Mouse (Mus musculus): ENCODE results near the gene Hist1h2bl. TPM values are rescaled to one million over a fixed set of nuclear protein-coding genes. Genes with fewer than 3 reads are reported as not detected.

Gene Hist1h2bl
- polyA plus RNA-seq (2012; fragmentation: generic; extraction: Trizol): 10 to 100 TPM in 1 of 2 experiments, 1 to 10 TPM in 1; 3.1 to 18.5 TPM

DNA sequence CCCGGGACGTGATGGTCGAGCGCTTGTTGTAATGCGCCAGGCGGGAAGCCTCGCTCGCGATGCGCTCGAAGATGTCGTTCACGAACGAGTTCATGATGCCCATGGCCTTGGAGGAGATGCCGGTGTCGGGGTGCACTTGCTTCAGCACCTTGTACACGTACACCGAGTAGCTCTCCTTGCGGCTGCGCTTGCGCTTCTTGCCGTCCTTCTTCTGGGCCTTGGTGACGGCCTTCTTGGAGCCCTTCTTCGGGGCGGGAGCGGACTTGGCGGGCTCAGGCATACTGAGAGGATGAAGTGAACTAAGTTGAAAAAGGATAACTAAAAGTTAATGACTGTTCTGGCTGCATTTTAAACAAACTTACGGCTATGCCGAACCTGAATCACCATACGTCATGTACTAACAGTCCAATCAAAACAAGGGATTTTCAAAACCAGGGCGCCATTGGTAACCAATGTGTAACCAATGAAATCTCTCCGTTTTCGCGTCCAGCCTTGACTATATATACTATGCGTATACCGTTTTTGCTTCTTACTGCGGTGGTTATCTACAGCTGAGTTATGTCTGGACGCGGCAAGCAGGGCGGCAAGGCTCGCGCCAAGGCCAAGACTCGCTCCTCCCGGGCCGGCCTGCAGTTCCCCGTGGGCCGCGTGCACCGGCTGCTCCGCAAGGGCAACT is at the start of gene Hist1h2bl, which contains the start of gene Hist1h2ai:
Gene Hist1h2bl, minus strand, starts transcription at position 280 of the 676 bp plus-strand sequence.
Gene Hist1h2ai, plus strand, starts transcription at position 559 of the 676 bp plus-strand sequence.

DNA sequence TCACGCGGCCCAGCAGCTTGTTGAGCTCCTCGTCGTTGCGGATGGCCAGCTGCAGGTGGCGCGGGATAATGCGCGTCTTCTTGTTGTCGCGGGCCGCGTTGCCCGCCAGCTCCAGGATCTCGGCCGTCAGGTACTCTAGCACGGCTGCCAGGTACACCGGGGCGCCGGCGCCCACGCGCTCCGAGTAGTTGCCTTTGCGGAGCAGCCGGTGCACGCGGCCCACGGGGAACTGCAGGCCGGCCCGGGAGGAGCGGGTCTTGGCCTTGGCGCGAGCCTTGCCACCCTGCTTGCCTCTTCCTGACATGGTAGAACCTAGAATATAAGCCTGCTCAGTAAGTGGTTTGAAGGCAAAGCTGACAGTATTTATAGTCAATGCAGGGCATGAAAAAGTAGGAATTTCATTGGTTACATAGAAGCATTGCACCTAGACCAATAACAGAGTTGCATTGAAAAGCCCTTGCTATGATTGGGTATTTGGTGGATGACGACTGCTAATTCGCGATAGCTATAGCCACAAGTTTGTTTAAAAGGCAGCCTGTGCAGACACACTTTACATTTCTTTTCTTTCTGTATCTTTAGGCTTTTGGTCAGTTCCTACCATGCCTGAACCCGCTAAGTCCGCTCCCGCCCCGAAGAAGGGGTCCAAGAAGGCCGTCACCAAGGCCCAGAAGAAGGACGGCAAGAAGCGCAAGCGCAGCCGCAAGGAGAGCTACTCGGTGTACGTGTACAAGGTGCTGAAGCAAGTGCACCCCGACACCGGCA is 37.8 kb upstream of the Hist1h2bl start, which contains the start of the genes Hist1h2ak and Hist1h2bn:
Gene Hist1h2ak, minus strand, starts transcription at position 304 of the 762 bp plus-strand sequence.
Gene Hist1h2bn, plus strand, starts transcription at position 600 of the 762 bp plus-strand sequence.

DNA sequence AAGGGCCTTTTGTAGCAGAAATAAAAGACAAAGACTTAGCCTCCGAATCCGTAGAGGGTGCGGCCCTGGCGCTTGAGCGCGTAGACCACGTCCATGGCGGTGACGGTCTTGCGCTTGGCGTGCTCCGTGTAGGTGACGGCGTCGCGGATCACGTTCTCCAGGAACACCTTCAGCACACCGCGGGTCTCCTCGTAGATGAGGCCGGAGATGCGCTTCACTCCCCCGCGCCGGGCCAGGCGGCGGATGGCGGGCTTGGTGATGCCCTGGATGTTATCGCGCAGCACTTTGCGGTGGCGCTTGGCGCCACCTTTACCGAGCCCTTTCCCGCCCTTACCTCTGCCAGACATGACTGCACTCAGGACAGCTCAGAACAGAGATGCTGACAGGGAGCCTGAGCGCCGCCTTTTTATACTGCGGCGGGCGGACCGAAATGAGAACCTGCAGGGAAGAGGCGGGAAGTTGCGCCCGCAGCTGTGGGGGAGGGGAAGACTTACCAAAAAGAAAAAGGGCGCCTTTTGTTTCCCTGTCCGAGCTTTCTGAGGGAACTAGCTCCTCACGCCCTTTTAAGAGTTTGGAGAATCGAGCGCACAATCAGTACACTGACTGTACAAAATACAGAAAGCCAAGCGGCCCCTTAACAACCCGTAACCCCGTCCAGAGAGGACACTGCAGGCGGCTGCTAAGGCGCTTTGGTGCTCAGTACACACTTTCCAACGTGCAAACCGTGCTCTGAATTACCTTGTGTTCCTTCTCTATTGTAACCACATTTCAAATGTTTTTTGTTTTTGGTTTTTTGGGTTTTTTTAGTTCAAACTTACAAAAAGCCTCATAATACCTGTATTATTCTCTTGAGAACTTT is 34.4 kb upstream of the Hist1h2bl start, which contains the start of gene Hist1h4k:
Gene Hist1h4k, minus strand, starts transcription at position 347 of the 859 bp plus-strand sequence.

DNA sequence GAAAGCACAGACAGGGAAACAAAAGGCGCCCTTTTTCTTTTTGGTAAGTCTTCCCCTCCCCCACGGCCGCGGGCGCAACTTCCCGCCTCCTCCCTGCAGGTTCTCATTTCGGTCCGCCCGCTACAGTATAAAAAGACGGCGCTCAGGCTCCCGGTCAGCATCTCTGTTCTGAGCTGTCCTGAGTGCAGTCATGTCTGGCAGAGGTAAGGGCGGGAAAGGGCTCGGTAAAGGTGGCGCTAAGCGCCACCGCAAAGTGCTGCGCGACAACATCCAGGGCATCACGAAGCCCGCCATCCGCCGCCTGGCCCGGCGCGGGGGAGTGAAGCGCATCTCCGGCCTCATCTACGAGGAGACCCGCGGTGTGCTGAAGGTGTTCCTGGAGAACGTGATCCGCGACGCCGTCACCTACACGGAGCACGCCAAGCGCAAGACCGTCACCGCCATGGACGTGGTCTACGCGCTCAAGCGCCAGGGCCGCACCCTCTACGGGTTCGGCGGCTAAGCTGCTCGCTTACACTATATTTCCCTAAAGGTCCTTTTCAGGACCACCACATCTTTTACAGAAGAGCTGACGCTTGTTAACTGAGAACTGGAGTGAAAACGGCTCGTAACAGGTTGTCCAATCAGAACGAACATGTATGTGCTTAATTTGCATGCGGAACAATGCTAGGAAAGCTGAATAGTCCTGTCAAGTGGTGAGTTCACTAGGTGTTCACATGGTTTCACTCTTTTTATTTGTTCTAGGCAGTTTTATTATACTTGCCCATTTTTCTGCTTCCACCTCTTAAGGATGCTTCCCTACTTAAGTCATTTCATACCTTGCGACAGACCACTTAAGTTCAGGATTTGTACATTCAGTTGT is 19.2 kb upstream of the Hist1h2bl start, which contains the start of gene Hist1h4j:
Gene Hist1h4j, plus strand, starts transcription at position 159 of the 862 bp plus-strand sequence.

DNA sequence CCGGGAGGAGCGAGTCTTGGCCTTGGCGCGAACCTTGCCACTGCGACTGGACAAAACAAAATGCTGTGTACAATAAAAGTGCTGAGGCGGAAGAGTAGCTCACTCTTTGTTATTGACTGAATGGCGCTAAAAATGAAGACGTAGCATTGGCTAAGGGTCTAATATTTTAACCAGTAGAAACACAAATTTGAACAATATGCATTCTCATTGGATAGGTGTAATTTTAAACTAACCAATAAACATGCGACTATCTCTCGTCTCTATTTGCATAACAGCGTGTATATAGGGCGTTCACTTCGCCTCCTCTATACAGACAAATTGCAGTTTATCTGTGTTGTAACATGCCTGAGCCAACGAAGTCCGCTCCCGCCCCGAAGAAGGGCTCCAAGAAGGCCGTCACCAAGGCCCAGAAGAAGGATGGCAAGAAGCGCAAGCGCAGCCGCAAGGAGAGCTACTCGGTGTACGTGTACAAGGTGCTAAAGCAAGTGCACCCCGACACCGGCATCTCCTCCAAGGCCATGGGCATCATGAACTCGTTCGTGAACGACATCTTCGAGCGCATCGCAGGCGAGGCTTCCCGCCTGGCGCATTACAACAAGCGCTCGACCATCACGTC is 5.9 kb upstream of the Hist1h2bl start, which contains the start of gene Hist1h2bm:
Gene Hist1h2bm, plus strand, starts transcription at position 288 of the 616 bp plus-strand sequence.

DNA sequence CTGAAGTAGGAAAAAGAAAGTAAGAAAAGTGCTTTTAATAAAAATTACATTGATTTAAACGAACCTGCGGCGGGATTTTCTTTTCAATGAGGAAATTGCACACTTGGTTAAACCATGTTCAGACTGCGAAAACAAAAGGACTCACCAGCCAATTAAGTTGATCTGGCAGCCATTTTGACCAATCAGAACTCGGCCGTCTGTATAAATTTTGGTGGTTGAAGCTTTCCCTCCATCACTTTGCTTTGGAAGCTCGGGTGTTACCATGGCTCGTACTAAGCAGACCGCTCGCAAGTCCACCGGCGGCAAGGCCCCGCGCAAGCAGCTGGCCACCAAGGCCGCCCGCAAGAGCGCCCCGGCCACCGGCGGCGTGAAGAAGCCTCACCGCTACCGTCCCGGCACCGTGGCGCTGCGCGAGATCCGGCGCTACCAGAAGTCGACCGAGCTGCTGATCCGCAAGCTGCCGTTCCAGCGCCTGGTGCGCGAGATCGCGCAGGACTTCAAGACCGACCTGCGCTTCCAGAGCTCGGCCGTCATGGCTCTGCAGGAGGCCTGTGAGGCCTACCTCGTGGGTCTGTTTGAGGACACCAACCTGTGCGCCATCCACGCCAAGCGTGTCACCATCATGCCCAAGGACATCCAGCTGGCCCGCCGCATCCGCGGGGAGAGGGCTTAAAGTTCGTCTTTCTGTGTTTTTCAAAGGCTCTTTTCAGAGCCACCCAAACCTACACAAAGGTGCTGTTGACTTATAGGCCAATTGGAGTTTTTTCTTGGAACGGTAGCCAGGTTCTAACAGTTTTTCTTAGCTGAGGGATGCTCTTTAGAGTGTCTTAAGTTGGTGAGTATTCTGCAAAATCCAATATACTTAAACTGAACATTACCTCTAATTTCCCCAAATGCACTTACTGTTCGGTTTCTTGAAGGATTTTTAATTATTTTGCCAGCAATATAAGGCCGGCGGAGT is 1.7 kb upstream of the Hist1h2bl start, which contains the start of gene Hist1h3h:
Gene Hist1h3h, plus strand, starts transcription at position 263 of the 961 bp plus-strand sequence.

DNA sequence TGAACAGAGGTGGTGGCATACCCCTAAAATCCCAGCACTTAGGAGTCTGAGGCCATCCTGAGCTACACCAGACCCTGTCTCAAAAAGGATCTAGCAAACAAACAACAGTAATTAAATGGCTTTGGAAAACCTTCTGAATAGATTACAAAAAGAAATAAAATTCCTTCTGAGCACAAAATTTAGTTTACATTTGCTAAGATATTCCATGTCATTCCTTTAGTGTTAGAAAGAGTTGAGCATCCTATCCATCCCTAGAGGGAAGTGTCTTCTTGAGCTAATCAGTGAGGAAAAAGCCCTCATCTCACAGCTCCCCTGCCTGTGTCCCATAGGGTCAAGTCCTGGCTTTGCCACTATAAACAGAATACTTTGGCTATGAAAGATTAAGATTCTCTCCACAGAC is 18.1 kb downstream of the Hist1h2bl start, which contains the start of gene Olfr1359:
Gene Olfr1359, plus strand, starts transcription at position 301 of the 400 bp plus-strand sequence.

DNA sequence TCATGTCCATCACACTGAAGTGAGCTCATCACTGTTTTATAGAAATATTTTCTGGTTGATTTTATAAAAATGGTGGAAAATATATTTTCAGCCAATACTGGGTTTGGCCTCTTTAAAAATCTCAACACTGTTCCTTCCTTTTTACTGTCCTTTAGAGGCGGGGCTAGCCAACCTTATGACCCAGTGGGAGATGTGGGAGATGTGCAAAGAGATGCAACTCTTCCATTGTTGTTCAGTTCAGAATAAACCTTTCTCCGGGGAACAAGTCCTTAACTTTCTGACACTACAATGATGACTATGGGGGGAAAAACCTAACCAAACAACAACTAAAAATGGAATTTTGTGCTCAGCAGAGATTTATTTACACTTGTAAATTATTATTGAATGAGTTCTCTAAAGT is 38.6 kb downstream of the Hist1h2bl start, which contains the start of gene Olfr1360:
Gene Olfr1360, minus strand, starts transcription at position 101 of the 400 bp plus-strand sequence.

Other genes with a start within 250 kb of the Hist1h2bl start
- gene Nkapl, start 247.6 kb downstream of the Hist1h2bl start, polyA plus RNA-seq (2012; fragmentation: generic; extraction: Trizol): not detected
- under 1 TPM in 1 of 2 experiments, not detected in 1; 0.33 TPM for gene Zkscan4, start 237.2 kb downstream of the Hist1h2bl start, polyA plus RNA-seq (2012; fragmentation: generic; extraction: Trizol)
- not detected for gene Gm10065, start 236.7 kb downstream of the Hist1h2bl start, polyA plus RNA-seq (2012; fragmentation: generic; extraction: Trizol)
- under 1 TPM; 0.14 to 0.60 TPM for gene AK157302, start 220.9 kb downstream of the Hist1h2bl start, polyA plus RNA-seq (2012; fragmentation: generic; extraction: Trizol)
- gene Gm11273, start 214.7 kb downstream of the Hist1h2bl start, polyA plus RNA-seq (2012; fragmentation: generic; extraction: Trizol): 10 to 100 TPM; 15.6 to 26.8 TPM
- gene Zkscan8, start 185.0 kb downstream of the Hist1h2bl start, polyA plus RNA-seq (2012; fragmentation: generic; extraction: Trizol): 1 to 10 TPM in 1 of 2 experiments, under 1 TPM in 1; 0.26 to 1.2 TPM
- gene Olfr1366, start 173.3 kb downstream of the Hist1h2bl start, polyA plus RNA-seq (2012; fragmentation: generic; extraction: Trizol): under 1 TPM; 0.01 to 0.05 TPM
- not detected for gene Olfr1535, start 156.2 kb downstream of the Hist1h2bl start, polyA plus RNA-seq (2012; fragmentation: generic; extraction: Trizol)
- not detected for gene Olfr1364, start 134.4 kb downstream of the Hist1h2bl start, polyA plus RNA-seq (2012; fragmentation: generic; extraction: Trizol)
- not detected for gene Olfr1362, start 102.1 kb downstream of the Hist1h2bl start, polyA plus RNA-seq (2012; fragmentation: generic; extraction: Trizol)
- gene Olfr11, start 73.6 kb downstream of the Hist1h2bl start, polyA plus RNA-seq (2012; fragmentation: generic; extraction: Trizol): under 1 TPM in 1 of 2 experiments, not detected in 1; 0.02 TPM
- gene Olfr1361, start 52.8 kb downstream of the Hist1h2bl start, polyA plus RNA-seq (2012; fragmentation: generic; extraction: Trizol): not detected
- gene Olfr1360, start 38.7 kb downstream of the Hist1h2bl start, polyA plus RNA-seq (2012; fragmentation: generic; extraction: Trizol): not detected
- not detected for gene Olfr1359, start 18.0 kb downstream of the Hist1h2bl start, polyA plus RNA-seq (2012; fragmentation: generic; extraction: Trizol)
- 10 to 100 TPM; 16.9 to 23.6 TPM for gene Hist1h2ai, start 279 bp upstream of the Hist1h2bl start, polyA plus RNA-seq (2012; fragmentation: generic; extraction: Trizol)
- gene Hist1h3h, start 1.5 kb upstream of the Hist1h2bl start, polyA plus RNA-seq (2012; fragmentation: generic; extraction: Trizol): 10 to 100 TPM; 14.5 to 88.7 TPM
- gene Hist1h2bm, start 5.9 kb upstream of the Hist1h2bl start, polyA plus RNA-seq (2012; fragmentation: generic; extraction: Trizol): 10 to 100 TPM in 1 of 2 experiments, 1 to 10 TPM in 1; 2.2 to 12.6 TPM
- 1 to 10 TPM; 4.2 to 5.5 TPM for gene Hist1h4j, start 18.9 kb upstream of the Hist1h2bl start, polyA plus RNA-seq (2012; fragmentation: generic; extraction: Trizol)
- gene Hist1h4k, start 34.4 kb upstream of the Hist1h2bl start, polyA plus RNA-seq (2012; fragmentation: generic; extraction: Trizol): 10 to 100 TPM in 1 of 2 experiments, 1 to 10 TPM in 1; 7.8 to 28.2 TPM
- 10 to 100 TPM in 1 of 2 experiments, 1 to 10 TPM in 1; 2.8 to 17.3 TPM for gene Hist1h2ak, start 37.7 kb upstream of the Hist1h2bl start, polyA plus RNA-seq (2012; fragmentation: generic; extraction: Trizol)
- 1 to 10 TPM; 2.0 to 7.9 TPM for gene Hist1h2bn, start 38.0 kb upstream of the Hist1h2bl start, polyA plus RNA-seq (2012; fragmentation: generic; extraction: Trizol)
- gene Hist1h1b, start 64.5 kb upstream of the Hist1h2bl start, polyA plus RNA-seq (2012; fragmentation: generic; extraction: Trizol): 1 to 10 TPM; 1.6 to 7.5 TPM
- gene Hist1h3i, start 67.2 kb upstream of the Hist1h2bl start, polyA plus RNA-seq (2012; fragmentation: generic; extraction: Trizol): 10 to 100 TPM; 13.1 to 37.5 TPM
- gene Hist1h2an, start 71.1 kb upstream of the Hist1h2bl start, polyA plus RNA-seq (2012; fragmentation: generic; extraction: Trizol): 10 to 100 TPM; 13.8 to 30.2 TPM
- 10 to 100 TPM in 1 of 2 experiments, 1 to 10 TPM in 1; 1.7 to 17.1 TPM for gene Hist1h2bp, start 71.3 kb upstream of the Hist1h2bl start, polyA plus RNA-seq (2012; fragmentation: generic; extraction: Trizol)
- gene Hist1h2bq, start 94.1 kb upstream of the Hist1h2bl start, polyA plus RNA-seq (2012; fragmentation: generic; extraction: Trizol): 10 to 100 TPM; 10.6 to 41.1 TPM
- 1 to 10 TPM in 1 of 2 experiments, under 1 TPM in 1; 0.84 to 2.2 TPM for gene Hist1h2ao, start 94.3 kb upstream of the Hist1h2bl start, polyA plus RNA-seq (2012; fragmentation: generic; extraction: Trizol)
- 1 to 10 TPM in 1 of 2 experiments, not detected in 1; 2.9 TPM for gene Hist1h4m, start 95.6 kb upstream of the Hist1h2bl start, polyA plus RNA-seq (2012; fragmentation: generic; extraction: Trizol)
- 10 to 100 TPM; 21.2 to 62.8 TPM for gene Hist1h4n, start 116.1 kb upstream of the Hist1h2bl start, polyA plus RNA-seq (2012; fragmentation: generic; extraction: Trizol)
- 1,000 to 10,000 TPM in 1 of 2 experiments, 100 to 1,000 TPM in 1; 1,000 to 8,126 TPM for gene Hist1h2ap, start 117.4 kb upstream of the Hist1h2bl start, polyA plus RNA-seq (2012; fragmentation: generic; extraction: Trizol)
- 10 to 100 TPM in 1 of 2 experiments, 1 to 10 TPM in 1; 8.9 to 41.0 TPM for gene Hist1h2br, start 117.6 kb upstream of the Hist1h2bl start, polyA plus RNA-seq (2012; fragmentation: generic; extraction: Trizol)
- gene Zfp184, start 229.0 kb upstream of the Hist1h2bl start, polyA plus RNA-seq (2012; fragmentation: generic; extraction: Trizol): 1 to 10 TPM in 1 of 2 experiments, under 1 TPM in 1; 0.04 to 2.1 TPM